Mouse (Mus musculus) midbrain, embryonic 10.5 days (tissue): ENCODE results near the gene Leng8. TPM values are rescaled to one million over a fixed set of nuclear protein-coding genes. Genes with fewer than 3 reads are reported as not detected.
A peak's percentile ranks its signal among the peaks of the same experiment; 100 is the strongest.

Experiments used
- DNase-seq: peaks from one replicate; pipeline ENCODE4 v3.0.0-alpha.2; 2017; ENCODE audit warnings: low spot score
- H3K27ac ChIP-seq: fragments of 300-500 bp; sonication (generic); replicated peaks from 2 replicates; pipeline ENCODE4 v1.5.1; 2016; ENCODE audit warnings: mild to moderate bottlenecking
- H3K27me3 ChIP-seq: fragments of 300-500 bp; sonication (generic); 2 replicates; pipeline ENCODE4 v1.6.1; 2016; ENCODE audit warnings: low read depth, mild to moderate bottlenecking; ENCODE audit not compliant: poor library complexity, severe bottlenecking
- H3K36me3 ChIP-seq: fragments of 300-500 bp; sonication (generic); 2 replicates; pipeline ENCODE4 v1.6.1; 2016; ENCODE audit warnings: mild to moderate bottlenecking, moderate library complexity
- H3K4me1 ChIP-seq: fragments of 300-500 bp; sonication (generic); 2 replicates; pipeline ENCODE4 v1.6.1; 2016
- H3K4me3 ChIP-seq: fragments of 300-500 bp; sonication (generic); 2 replicates; pipeline ENCODE4 v1.5.1; 2016; ENCODE audit warnings: mild to moderate bottlenecking, moderate library complexity
- H3K9me3 ChIP-seq: fragments of 300-500 bp; sonication (generic); replicated peaks from 2 replicates; pipeline ENCODE4 v1.6.1; 2016; ENCODE audit warnings: mild to moderate bottlenecking
- WGBS: fragments of 180-500 bp; shearing (Covaris S2); methylation state at CpG from one replicate; pipeline ENCODE4 v1.1.7; 2016; 5-methylcytosine and 5-hydroxymethylcytosine counted together
- polyA plus RNA-seq: library from polyadenylated mRNA; unstranded; fragments of >200 nt; fragmentation: Nextera tagmentation; extraction: Ambion mirVana; gene quantifications from 2 replicates; pipeline ENCODE4 v1.2.1, GENCODE M21; 2016

Leng8 gene
- 63.1 and 82.0 TPM in 2 replicates for polyA plus RNA-seq

DNA sequence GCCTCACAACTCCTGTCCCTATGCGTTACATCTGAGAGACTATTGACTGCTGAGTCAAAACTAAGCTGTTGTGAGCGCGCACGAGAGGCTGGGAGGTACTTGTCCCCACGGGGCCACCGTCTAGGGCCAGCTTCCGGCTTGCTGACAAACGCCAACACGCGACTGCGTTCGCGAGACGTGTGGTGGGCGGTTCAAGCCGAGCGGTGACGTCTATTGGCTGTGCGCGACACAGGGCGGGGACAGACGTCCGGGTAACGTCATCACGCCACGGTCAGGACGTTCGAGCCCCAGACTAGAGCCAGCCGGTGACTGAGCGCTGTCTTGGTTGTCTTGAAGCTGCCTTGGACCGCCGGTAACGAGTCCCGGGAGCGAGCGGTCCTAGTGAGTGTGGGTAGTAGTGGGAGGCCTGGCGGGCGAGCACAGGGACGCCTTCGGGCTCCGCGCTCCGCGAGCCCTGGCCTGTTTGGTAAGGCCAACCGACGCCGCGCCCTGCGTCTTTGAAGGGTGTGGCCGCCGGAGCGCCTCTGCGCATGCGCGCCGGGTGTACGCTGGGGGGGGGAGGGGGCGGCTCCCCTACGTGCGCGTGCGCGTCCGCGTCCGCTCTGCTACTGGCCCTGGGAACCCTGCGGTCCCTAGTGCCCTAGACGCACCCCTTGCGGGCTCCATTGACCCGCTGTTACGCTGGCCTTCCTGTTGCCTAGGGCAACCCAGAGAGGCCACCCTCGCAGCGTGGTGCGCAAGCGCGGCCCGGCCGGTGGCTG lies at the start of gene Leng8:
Gene Leng8 (plus strand): TSS at position 269 of the 761 bp plus-strand sequence.
- H3K27ac ChIP-seq, result peak within 1 kb of the TSS; percentile 97
- under 1% methylated on average over 72 of the region's 78 CpGs for WGBS
- peaks cover 62% of the 10 kb centered on the region for H3K36me3 ChIP-seq

DNA sequence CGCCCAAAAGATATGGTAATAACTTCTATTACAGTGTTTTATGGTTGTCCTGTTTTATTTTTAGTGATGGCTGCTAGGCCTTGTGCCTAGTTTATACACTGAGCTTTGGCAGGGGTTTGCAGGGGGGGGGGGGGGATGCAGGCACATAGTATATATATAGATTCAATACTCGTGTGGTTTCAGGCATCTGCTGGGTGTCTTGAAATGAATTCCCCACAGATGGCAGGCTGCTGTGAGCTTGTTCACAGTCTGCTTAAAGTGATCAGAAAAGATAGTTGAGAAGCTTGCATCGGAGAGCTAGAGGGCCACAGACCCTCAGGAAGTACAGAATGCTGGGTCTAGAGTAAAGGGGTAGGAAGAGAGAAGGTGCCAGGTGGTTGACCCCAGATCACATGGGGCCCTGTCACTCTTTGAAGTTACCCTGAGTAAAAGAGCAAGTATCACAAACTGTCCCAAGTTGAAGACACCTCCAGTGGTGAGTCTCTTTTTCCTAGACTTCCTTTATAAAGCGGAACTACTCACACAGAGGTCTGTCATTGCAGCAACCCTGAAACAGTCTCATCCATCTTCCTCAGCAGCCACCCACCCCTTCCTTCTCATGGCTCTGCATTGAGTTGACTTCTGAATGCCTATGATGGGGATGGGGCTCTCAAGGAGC lies 49.5 kb upstream of the Leng8 start:
- Histone ChIP-seq H3K36me3 (no peaks in the 10 kb centered on the region), H3K27me3 (no peaks in the 10 kb centered on the region), H3K9me3 (no peaks in the 10 kb centered on the region), H3K4me3 (no peak overlapping the region), H3K27ac (no peak overlapping the region), H3K4me1 (no peaks in the 10 kb centered on the region)
- WGBS, result 73% methylated on average over 4 of the region's 4 CpGs
- no peak for DNase-seq

More for the DNA sequence above, at the start of gene Leng8:
- no peaks in the 10 kb centered on the region for H3K27me3 ChIP-seq
- H3K4me1 ChIP-seq, result peaks cover 24% of the 10 kb centered on the region
- H3K4me3 ChIP-seq, result peak within 1 kb of the TSS; percentile 80
- peak; percentile 99 for DNase-seq
- no peaks in the 10 kb centered on the region for H3K9me3 ChIP-seq

DNA sequence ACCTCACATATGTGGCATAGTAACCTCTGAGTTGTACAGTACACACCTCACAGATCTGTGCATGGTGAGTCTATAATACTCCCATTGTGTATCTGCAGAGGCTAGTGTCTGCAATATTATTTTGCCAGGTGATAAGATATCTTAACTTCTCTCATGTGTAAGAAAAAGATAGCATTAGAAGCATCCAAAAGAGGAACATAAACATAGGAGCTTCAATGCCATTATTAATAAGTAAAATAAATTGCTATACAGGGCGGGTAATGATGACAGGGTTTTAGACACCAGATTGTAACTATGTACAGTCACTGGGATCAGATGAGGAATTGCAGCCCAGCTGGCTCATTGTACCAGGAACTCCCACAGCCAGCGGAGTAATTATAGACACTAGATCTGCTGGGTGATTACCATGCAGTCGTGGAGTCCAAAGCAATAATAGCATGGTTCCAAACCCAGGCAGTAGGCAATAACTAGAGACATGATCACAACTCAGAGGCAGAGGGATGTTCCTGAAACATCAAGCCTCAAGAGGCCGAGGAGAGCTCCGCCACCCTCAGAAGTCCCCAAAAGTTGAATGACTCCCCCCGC lies 48.9 kb upstream of the Leng8 start:
- H3K27me3 ChIP-seq, result no peaks in the 10 kb centered on the region
- no peaks in the 10 kb centered on the region for H3K4me1 ChIP-seq
- H3K36me3 ChIP-seq, result no peaks in the 10 kb centered on the region
- H3K9me3 ChIP-seq, result no peaks in the 10 kb centered on the region
- WGBS, result 88% methylated on average over 6 of the region's 6 CpGs
- no peak for DNase-seq
- no peak overlapping the region for H3K27ac ChIP-seq
- H3K4me3 ChIP-seq, result no peak overlapping the region

DNA sequence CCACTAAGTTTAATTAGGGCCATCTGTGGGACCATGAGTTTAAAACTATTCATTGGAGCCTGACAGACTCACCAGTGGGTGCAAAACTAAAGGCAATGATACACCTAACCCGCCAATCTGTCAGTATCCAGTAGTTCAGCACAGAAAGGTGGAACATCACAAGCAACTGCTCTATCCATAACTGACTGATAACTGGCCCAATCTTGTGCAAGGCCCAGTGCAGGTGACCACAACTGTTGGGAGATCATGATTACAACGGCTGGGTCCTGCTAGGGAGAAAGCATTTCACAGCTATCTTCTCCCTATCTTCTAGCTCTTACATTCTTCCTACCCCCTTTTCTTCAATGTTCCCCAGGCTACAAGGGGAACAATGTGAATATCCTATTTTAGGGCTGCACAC lies 48.2 kb upstream of the Leng8 start:
- Histone ChIP-seq H3K27me3 (no peaks in the 10 kb centered on the region), H3K9me3 (no peaks in the 10 kb centered on the region), H3K27ac (no peak overlapping the region), H3K4me3 (no peak overlapping the region), H3K4me1 (no peaks in the 10 kb centered on the region), H3K36me3 (no peaks in the 10 kb centered on the region)
- DNase-seq, result no peak
- WGBS, result 80% methylated on average over 2 of the region's 2 CpGs

DNA sequence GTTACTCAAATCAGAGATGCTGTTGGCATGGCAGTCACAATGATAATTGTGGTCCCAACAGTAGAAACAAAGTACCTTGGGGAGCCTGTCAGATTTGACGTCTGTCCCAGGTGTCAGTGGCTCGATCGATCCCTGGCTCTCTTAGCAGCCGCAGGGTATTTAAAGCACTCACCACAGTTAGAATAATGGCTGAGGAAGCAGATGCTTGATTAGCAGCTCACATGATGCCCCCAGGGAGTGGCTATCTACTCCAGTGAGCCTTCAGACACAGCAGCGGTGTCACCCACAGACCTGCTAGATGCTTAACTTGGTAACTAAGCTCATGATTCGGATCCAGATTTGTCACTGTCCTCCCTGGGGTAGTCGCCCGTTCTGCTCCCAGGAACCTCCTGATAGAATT lies 45.7 kb upstream of the Leng8 start:
- Histone ChIP-seq H3K27ac (no peak overlapping the region), H3K36me3 (no peaks in the 10 kb centered on the region), H3K4me3 (no peak overlapping the region), H3K9me3 (no peaks in the 10 kb centered on the region), H3K27me3 (no peaks in the 10 kb centered on the region), H3K4me1 (no peaks in the 10 kb centered on the region)
- 57% methylated on average over 8 of the region's 8 CpGs for WGBS
- DNase-seq, result no peak

DNA sequence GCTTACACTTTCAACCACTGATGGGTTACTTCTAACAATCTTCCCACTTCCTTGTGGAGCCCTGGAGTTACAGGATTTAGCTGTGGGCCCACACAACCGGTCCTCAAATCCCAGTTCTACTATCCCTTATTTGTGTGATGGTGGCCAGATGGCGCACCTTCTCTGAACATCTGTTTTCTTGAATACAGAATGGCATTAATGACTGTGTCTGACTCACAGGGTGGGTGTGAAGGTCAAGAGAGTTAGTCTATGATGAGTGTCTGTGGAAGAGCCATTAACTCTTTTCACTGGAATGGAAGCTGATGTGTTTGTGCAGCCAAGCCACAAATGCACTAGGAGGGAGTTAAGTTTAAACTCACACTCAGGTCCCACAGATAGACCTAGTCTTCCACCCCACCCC lies 38.5 kb upstream of the Leng8 start:
- Histone ChIP-seq H3K27ac (no peak overlapping the region), H3K9me3 (no peaks in the 10 kb centered on the region), H3K4me3 (no peak overlapping the region), H3K4me1 (no peaks in the 10 kb centered on the region), H3K36me3 (no peaks in the 10 kb centered on the region), H3K27me3 (no peaks in the 10 kb centered on the region)
- DNase-seq, result no peak
- 87% methylated on average over 2 of the region's 2 CpGs for WGBS

DNA sequence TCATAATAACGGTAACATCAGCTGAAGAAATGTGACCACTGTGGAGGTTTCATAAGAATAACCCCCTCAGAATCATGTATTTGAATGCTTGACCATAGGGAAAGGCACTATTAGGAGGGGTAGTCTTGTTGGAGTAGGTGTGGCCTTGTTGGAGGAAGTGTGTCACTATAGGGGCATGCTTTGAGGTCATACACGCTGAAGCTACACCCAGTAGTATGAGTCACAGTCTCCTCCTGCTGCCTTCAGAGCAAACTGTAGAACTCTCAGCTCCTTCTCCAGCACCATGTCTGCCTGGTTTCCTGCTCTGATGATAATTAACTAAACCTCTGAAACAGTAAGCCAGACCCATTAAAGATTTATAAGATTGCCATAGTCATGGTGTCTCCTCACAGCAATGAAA lies 38.0 kb upstream of the Leng8 start:
- Histone ChIP-seq H3K9me3 (no peaks in the 10 kb centered on the region), H3K27me3 (no peaks in the 10 kb centered on the region), H3K36me3 (no peaks in the 10 kb centered on the region), H3K27ac (no peak overlapping the region), H3K4me1 (no peaks in the 10 kb centered on the region), H3K4me3 (no peak overlapping the region)
- WGBS, result 80% methylated on average over 2 of the region's 2 CpGs
- DNase-seq, result no peak

DNA sequence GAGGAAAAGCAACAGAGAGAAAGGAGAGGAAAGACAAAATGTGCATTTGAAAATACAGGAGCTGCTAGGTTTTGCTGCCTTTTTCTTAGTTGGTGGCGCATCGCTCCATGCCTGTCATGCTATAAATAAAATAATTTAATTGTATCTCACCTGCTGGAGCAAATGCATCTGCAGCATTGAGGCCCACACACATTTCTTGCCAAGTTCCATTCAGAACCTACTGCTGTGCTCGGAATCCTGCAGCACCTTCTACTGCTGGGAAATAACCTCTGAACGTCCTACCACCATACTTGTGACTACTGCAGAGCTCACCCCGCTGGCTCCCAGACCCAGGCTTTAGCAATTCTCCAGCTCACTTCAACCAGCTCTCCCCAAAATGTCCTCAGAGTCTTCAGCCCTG lies 35.7 kb upstream of the Leng8 start:
- H3K4me3 ChIP-seq, result no peak overlapping the region
- WGBS, result 84% methylated on average over 5 of the region's 5 CpGs
- DNase-seq, result no peak
- H3K9me3 ChIP-seq, result no peaks in the 10 kb centered on the region
- H3K27ac ChIP-seq, result no peak overlapping the region
- H3K27me3 ChIP-seq, result no peaks in the 10 kb centered on the region
- no peaks in the 10 kb centered on the region for H3K36me3 ChIP-seq
- no peaks in the 10 kb centered on the region for H3K4me1 ChIP-seq

DNA sequence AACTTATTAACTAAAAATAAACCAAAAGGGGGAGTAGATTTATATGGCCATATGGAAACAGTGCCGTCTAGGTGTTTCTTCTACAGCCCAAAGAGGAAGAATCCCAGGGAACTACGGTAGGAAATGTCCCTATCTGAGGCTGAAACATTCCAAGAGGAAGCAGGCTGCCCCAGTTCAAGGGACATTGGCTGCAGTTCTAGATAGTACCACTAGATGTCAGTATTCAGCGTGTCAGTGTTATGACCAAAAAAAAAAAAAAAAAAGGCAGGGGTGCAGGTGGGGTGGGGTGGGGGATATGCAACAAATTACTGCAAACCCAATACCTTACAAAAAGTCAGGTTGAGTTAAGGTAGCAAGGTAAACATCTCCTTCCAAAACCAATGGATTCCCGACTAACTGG lies 33.4 kb upstream of the Leng8 start:
- no peaks in the 10 kb centered on the region for H3K4me1 ChIP-seq
- H3K4me3 ChIP-seq, result no peak overlapping the region
- no peaks in the 10 kb centered on the region for H3K27me3 ChIP-seq
- 21% methylated on average over 4 of the region's 4 CpGs for WGBS
- H3K9me3 ChIP-seq, result no peaks in the 10 kb centered on the region
- DNase-seq, result no peak
- no peaks in the 10 kb centered on the region for H3K36me3 ChIP-seq
- H3K27ac ChIP-seq, result no peak overlapping the region

DNA sequence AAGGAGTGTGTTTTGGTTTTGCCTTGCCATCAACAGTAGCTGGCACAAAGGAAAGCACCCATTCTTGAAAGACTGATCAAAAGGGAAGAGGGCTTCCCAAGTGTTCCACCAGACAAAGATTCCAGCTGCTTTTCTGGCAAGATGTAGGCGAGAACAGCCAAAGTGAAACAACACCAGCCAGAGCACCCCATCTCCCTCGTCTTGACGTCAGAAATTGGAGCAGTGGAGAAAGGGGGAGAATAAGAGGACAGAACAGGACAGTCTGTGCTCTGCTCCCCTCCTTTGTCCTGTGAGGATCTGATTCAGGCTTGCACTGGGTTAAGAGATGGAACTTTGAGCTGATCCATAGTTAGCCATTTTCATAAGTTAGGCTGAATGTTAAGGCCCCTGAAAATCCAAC lies 25.1 kb upstream of the Leng8 start:
- no peaks in the 10 kb centered on the region for H3K9me3 ChIP-seq
- no peak overlapping the region for H3K27ac ChIP-seq
- no peaks in the 10 kb centered on the region for H3K27me3 ChIP-seq
- 64% methylated on average over 3 of the region's 3 CpGs for WGBS
- H3K4me3 ChIP-seq, result no peak overlapping the region
- H3K4me1 ChIP-seq, result no peaks in the 10 kb centered on the region
- no peak for DNase-seq
- H3K36me3 ChIP-seq, result no peaks in the 10 kb centered on the region

DNA sequence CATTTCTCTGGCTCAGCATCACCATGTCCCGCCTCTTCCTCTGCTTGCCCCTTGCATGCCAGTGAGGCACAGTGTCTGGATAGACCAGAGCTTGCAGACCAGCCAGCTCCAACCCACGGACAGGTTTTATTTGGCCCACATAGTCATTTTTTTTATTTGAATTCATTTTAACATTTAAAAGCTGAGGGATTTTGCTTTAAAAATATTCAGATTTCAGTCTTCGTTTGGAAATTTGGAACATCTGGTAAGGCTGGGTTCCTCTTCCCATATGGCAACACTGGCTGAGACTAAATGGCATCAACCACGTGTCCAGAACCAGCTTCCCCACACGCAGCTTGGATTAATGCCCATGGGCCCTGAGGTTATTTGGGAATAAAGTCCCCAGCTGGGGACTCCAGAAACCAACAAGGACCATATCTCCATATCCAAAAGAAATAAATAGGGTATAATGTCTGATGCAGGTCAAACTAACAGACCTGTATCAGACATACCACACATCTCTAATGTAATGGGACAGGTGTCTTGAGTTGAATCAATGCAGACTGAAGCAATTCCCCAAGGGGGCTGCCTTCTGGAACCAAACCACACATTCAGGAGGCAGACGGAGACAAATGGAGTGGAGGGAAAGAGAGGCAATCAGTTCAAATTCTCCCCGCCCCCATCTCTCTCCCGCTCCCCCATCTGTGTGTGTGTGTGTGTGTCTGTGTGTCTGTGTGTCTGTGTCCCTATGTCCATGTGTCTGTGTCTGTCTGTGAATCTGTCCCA lies 19.6 kb upstream of the Leng8 start:
- DNase-seq, result no peak
- Histone ChIP-seq H3K4me3 (no peak overlapping the region), H3K27ac (no peak overlapping the region), H3K9me3 (no peaks in the 10 kb centered on the region), H3K36me3 (no peaks in the 10 kb centered on the region), H3K27me3 (peaks cover 31% of the 10 kb centered on the region), H3K4me1 (peaks cover 32% of the 10 kb centered on the region)
- 74% methylated on average over 8 of the region's 8 CpGs for WGBS

DNA sequence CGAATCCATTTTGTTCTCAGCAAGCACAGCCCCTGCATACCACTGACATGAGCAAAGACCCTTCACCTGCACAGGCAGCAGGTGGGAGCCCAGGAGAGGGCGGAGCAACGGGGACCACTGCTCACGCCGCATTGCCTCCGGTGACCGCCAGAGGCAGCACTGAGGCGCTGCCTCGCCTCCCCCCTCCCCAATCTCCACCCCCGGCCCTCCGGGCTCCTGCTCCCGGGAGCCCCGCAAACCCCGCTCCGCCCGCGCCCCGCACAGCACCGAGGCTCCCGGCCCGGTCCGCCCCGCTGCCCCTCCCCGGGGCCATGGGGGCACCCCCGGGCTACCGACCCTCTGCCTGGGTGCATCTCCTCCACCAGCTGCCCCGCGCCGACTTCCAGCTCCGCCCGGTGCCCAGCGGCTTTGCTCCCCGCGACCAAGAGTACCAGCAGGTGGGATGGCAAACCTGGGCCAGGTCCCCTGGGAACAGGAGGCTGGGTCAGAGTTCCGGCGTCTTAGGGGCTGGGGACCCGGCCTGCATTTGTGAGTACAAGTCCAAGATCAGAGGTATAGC lies 17.4 kb upstream of the Leng8 start, which contains the start of gene Ttyh1:
Gene Ttyh1 (plus strand): TSS at position 65 of the 559 bp plus-strand sequence.
- peak; percentile 68 for DNase-seq
- Histone ChIP-seq H3K27me3 (peaks cover 31% of the 10 kb centered on the region), H3K36me3 (no peaks in the 10 kb centered on the region), H3K4me1 (peaks cover 54% of the 10 kb centered on the region), H3K4me3 (peak within 1 kb of the TSS; percentile 86), H3K27ac (peak within 1 kb of the TSS; percentile 94), H3K9me3 (no peaks in the 10 kb centered on the region)
- WGBS, result 2% methylated on average over 36 of the region's 37 CpGs
